Mouse (Mus musculus) 3T3-L1 (cell line): ENCODE measurements around the gene Btn2a2.
A peak's percentile ranks its signal among the peaks of the same experiment; 100 is the strongest.

Experiments used
- DNase-seq: peaks from one replicate; pipeline ENCODE4 v3.0.0-alpha.2; 2015; ENCODE audit warnings: low read depth, low spot score

Gene Btn2a2

GRCm38 (mm10) chr13:23488400-23489322 lies at the start of gene Btn2a2:
TSS of gene Btn2a2 (minus strand) at chr13:23488857.
- DNase-seq, result peak; percentile 63

- no peak for DNase-seq
These were observed 49.6 kb upstream of the Btn2a2 start for GRCm38 (mm10) chr13:23538249-23538648.

- DNase-seq, result no peak
These were observed 48.5 kb upstream of the Btn2a2 start for GRCm38 (mm10) chr13:23537006-23537710.

- peak; percentile 63 for DNase-seq
These were observed 47.6 kb upstream of the Btn2a2 start for GRCm38 (mm10) chr13:23536076-23536822.

- DNase-seq, result peak; percentile 98
These were observed 46.7 kb upstream of the Btn2a2 start, which contains the start of gene Hist1h3g for GRCm38 (mm10) chr13:23535137-23536075. TSS of gene Hist1h3g (plus strand) at chr13:23535422.

- peak; percentile 82 for DNase-seq
These were observed 45.9 kb upstream of the Btn2a2 start for GRCm38 (mm10) chr13:23534368-23535131.

- peak; percentile 97 for DNase-seq
These were observed 45.1 kb upstream of the Btn2a2 start, which contains the start of gene Hist1h2af for GRCm38 (mm10) chr13:23533560-23534367. TSS of gene Hist1h2af (plus strand) at chr13:23533906.

GRCm38 (mm10) chr13:23532262-23533075 lies 43.8 kb upstream of the Btn2a2 start:
- DNase-seq, result peak; percentile 54

- DNase-seq, result peak; percentile 95
These were observed 42.5 kb upstream of the Btn2a2 start, which contains the start of gene Hist1h4h for GRCm38 (mm10) chr13:23530901-23531875. TSS of gene Hist1h4h (plus strand) at chr13:23531050.

GRCm38 (mm10) chr13:23530181-23530900 lies 41.7 kb upstream of the Btn2a2 start:
- DNase-seq, result peak; percentile 75

- no peak for DNase-seq
These were observed 41.0 kb upstream of the Btn2a2 start for GRCm38 (mm10) chr13:23529480-23530165.

GRCm38 (mm10) chr13:23529005-23529404 lies 40.3 kb upstream of the Btn2a2 start:
- DNase-seq, result no peak

- peak; percentile 93 for DNase-seq
These were observed 37.7 kb upstream of the Btn2a2 start for GRCm38 (mm10) chr13:23526312-23526711.

GRCm38 (mm10) chr13:23525901-23526300 lies 37.2 kb upstream of the Btn2a2 start:
- no peak for DNase-seq

- peak; percentile 93 for DNase-seq
These were observed 36.0 kb upstream of the Btn2a2 start for GRCm38 (mm10) chr13:23524654-23525053.
